Mouse (Mus musculus) liver, embryonic 14.5 days (tissue): ENCODE measurements around the gene Ttn. TPM values are rescaled to one million over a fixed set of nuclear protein-coding genes. Genes with fewer than 3 reads are reported as not detected.

Source experiments
- ATAC-seq: fragments of 200-750 bp; cut with Nextera tagmentation; 2 replicates; pipeline ENCODE4 v1.8.0; 2017; ENCODE audit warnings: moderate number of reproducible peaks, mild to moderate bottlenecking, moderate library complexity; ENCODE audit not compliant: insufficient read depth
- DNase-seq, 3 experiments: peaks; one replicate each; pipeline ENCODE4 v3.0.0-alpha.2; 2012 to 2013; ENCODE audit warnings: low read depth in 3 of 3, low spot score in 3 of 3
- H3K27ac ChIP-seq: fragments of 300-500 bp; sonication (generic); 2 replicates; pipeline ENCODE4 v1.5.1; 2014; ENCODE audit warnings: moderate library complexity, mild to moderate bottlenecking, control low read depth, inconsistent platforms
- H3K27me3 ChIP-seq: fragments of 300-500 bp; sonication (generic); 2 replicates; pipeline ENCODE4 v1.6.1; 2014; ENCODE audit warnings: mild to moderate bottlenecking, low read length, moderate library complexity; ENCODE audit not compliant: control insufficient read depth, insufficient read depth
- H3K36me3 ChIP-seq: fragments of 300-500 bp; sonication (generic); replicated peaks from 2 replicates; pipeline ENCODE4 v1.6.1; 2014; ENCODE audit warnings: low read depth; ENCODE audit not compliant: control insufficient read depth, insufficient read depth
- H3K4me1 ChIP-seq, 2 experiments: fragments of 200-500 bp in 1 of 2; fragments of 300-500 bp in 1 of 2; sonication (generic) in 1 of 2; replicated peaks; 2 replicates each; pipeline ENCODE4 v1.6.1; 2012 to 2014; ENCODE audit warnings: antibody characterized with exemption in 1 of 2, inconsistent platforms in 1 of 2, low read length in 1 of 2; ENCODE audit not compliant: control insufficient read depth in 2 of 2, insufficient read depth in 2 of 2
- H3K4me2 ChIP-seq: fragments of 300-500 bp; sonication (generic); 2 replicates; pipeline ENCODE4 v1.6.1; 2014; ENCODE audit warnings: low read depth, mild to moderate bottlenecking, control low read depth, moderate library complexity
- H3K4me3 ChIP-seq, 2 experiments: fragments of 200-500 bp in 1 of 2; fragments of 300-500 bp in 1 of 2; sonication (generic) in 1 of 2; 2 replicates each; pipeline ENCODE4 v1.5.1; 2012 to 2014; ENCODE audit warnings: low read depth in 2 of 2, low read length in 2 of 2, mild to moderate bottlenecking in 2 of 2, control low read depth in 1 of 2, inconsistent platforms in 1 of 2, moderate library complexity in 1 of 2; ENCODE audit not compliant: insufficient read depth in 1 of 2
- H3K9ac ChIP-seq: fragments of 300-500 bp; sonication (generic); replicated peaks from 2 replicates; pipeline ENCODE4 v1.6.1; 2014; ENCODE audit warnings: mild to moderate bottlenecking, control low read depth, moderate library complexity
- H3K9me3 ChIP-seq: fragments of 300-500 bp; sonication (generic); 2 replicates; pipeline ENCODE4 v1.6.1; 2016; ENCODE audit warnings: low read length, mixed read lengths; ENCODE audit not compliant: control insufficient read depth
- CTCF ChIP-seq: IDR thresholded peaks from 2 replicates; pipeline ENCODE4 v1.5.1; 2016; ENCODE audit warnings: antibody characterized with exemption, low read depth, control low read depth
- EP300 ChIP-seq: IDR thresholded peaks from 2 replicates; pipeline ENCODE4 v1.6.1; 2016; ENCODE audit warnings: antibody characterized with exemption, low read depth
- WGBS: fragments of 180-500 bp; shearing (Covaris S2); extraction: QIAGEN DNeasy Blood & Tissue Kit; methylation state at CpG from one replicate; pipeline ENCODE4 v1.1.7; 2014; ENCODE audit not compliant: insufficient replicate concordance; 5-methylcytosine and 5-hydroxymethylcytosine counted together
- polyA plus RNA-seq, 2 experiments: library from polyadenylated mRNA; depleted of rRNA in 1 of 2; stranded (reverse) in 1 of 2; unstranded in 1 of 2; fragments of >200 nt; fragmentation: Nextera tagmentation in 1 of 2; extraction: Ambion mirVana in 1 of 2; gene quantifications; 2 replicates each; pipeline versions ENCODE4 v1.2.1 to v1.2.3; 2012 to 2014

The Ttn gene
- polyA plus RNA-seq, 2 experiments = under 0.01 to 0.13 TPM

DNA sequence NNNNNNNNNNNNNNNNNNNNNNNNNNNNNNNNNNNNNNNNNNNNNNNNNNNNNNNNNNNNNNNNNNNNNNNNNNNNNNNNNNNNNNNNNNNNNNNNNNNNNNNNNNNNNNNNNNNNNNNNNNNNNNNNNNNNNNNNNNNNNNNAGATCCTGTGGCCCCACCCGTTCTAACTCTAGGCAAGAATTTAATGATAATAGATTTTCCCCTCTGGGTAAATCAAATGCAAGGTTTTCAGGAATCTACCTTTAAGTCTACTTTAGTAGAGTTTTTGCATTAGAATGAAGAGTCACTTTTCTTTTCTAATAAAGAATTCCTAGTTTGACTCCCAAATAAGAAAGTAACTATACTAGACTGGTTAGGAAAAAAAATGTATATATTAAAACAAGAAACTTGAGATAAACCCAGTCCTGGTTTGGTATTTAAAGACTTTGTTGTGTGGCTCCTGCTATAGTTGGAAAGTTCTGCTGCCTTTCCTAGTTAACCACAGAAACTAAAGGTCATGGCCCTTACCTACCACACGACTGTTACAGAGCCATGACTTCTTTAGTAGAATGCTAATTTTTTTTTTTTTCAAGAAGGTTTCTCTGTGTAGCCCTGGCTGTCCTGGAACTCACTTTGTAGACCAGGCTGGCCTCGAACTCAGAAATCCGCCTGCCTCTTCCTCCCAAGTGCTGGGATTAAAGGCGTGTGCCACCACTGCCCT lies 177.0 kb downstream of the Ttn start:
- ATAC-seq (no peak), DNase-seq (no peak)
- Histone ChIP-seq H3K4me3 (no peak overlapping the region), H3K9me3 (no peaks in the 10 kb centered on the region), H3K9ac (no peak overlapping the region), H3K27ac (no peak overlapping the region), H3K4me2 (no peak overlapping the region), H3K27me3 (no peaks in the 10 kb centered on the region), H3K4me1 (no peaks in the 10 kb centered on the region), H3K36me3 (no peaks in the 10 kb centered on the region)
- WGBS = 49% methylated on average over 5 of the region's 5 CpGs
- TF ChIP-seq EP300 (no peak), CTCF (no peak)

DNA sequence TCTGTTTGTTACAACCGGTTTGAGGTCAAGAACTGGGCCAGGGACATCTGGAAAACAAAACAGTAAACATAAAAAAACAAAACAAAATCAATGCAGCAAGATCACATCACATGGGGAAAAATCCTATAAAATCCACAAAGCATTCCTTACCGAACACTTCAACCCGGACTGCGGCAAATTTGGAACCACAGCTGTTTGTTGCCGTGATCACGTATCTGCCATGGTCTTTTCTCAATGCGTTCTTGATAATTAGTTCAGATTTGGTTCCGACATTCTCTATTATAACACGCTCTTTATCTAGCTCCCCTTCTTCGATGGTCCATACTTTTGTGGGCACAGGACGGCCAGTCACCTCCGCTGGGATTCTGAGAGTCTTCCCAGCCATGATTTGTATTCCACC lies 198.2 kb downstream of the Ttn start:
- Histone ChIP-seq H3K4me2 (no peak overlapping the region), H3K27ac (no peak overlapping the region), H3K9me3 (no peaks in the 10 kb centered on the region), H3K36me3 (no peaks in the 10 kb centered on the region), H3K9ac (no peak overlapping the region), H3K4me1 (no peaks in the 10 kb centered on the region), H3K27me3 (no peaks in the 10 kb centered on the region), H3K4me3 (no peak overlapping the region)
- ATAC-seq (no peak), DNase-seq (no peak)
- 87% methylated on average over 12 of the region's 12 CpGs for WGBS
- TF ChIP-seq CTCF = no peak
- TF ChIP-seq EP300 = no peak

DNA sequence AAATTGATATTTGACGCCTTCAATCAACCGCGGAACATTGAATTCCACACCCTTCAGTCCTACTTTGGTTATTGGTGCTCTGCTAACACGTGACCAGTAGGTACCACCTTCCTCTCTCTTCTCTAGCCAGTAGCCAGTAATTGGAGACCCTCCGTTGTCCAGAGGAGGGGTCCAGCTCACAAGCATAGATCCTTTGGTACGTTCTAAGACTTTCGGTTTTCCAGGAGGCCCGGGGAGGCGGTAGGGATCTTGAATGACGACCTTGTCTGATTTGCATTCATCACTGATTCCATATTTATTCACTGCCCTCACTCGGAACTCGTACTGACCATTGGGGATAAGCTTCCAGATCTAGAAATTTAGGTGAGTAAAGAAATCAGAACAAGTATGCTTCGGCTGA lies 201.6 kb downstream of the Ttn start:
- Histone ChIP-seq H3K4me1 (no peaks in the 10 kb centered on the region), H3K4me3 (no peak overlapping the region), H3K36me3 (no peaks in the 10 kb centered on the region), H3K9me3 (no peaks in the 10 kb centered on the region), H3K4me2 (no peak overlapping the region), H3K27me3 (no peaks in the 10 kb centered on the region), H3K9ac (no peak overlapping the region), H3K27ac (no peak overlapping the region)
- DNase-seq (no peak), ATAC-seq (no peak)
- WGBS = 71% methylated on average over 13 of the region's 13 CpGs
- no peak for TF ChIP-seq EP300
- TF ChIP-seq CTCF = no peak

DNA sequence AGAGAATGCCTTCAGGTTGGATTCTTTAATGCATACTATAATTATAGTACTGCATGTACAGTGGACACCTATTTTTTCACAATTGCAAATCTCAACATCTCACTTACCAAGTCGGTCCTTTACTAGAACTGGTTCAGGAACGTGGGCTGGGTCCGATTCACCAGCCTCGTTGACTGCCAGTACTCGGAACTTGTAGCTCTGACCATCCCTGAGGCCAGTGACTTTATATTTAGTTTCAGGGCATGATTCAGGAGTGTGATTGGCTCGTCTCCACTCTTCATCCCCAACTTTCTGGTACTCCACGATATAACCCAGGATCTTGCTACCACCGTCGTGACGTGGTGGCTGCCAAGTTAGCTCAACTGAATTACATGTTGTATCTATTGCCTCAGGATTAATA lies 212.5 kb downstream of the Ttn start:
- H3K4me2 ChIP-seq = no peak overlapping the region
- no peak overlapping the region for H3K4me3 ChIP-seq
- DNase-seq (no peak), ATAC-seq (no peak)
- no peak overlapping the region for H3K27ac ChIP-seq
- no peak overlapping the region for H3K9ac ChIP-seq
- 73% methylated on average over 10 of the region's 10 CpGs for WGBS
- H3K9me3 ChIP-seq = no peaks in the 10 kb centered on the region
- no peaks in the 10 kb centered on the region for H3K36me3 ChIP-seq
- no peaks in the 10 kb centered on the region for H3K27me3 ChIP-seq
- H3K4me1 ChIP-seq = no peaks in the 10 kb centered on the region
- no peak for TF ChIP-seq EP300
- no peak for TF ChIP-seq CTCF

DNA sequence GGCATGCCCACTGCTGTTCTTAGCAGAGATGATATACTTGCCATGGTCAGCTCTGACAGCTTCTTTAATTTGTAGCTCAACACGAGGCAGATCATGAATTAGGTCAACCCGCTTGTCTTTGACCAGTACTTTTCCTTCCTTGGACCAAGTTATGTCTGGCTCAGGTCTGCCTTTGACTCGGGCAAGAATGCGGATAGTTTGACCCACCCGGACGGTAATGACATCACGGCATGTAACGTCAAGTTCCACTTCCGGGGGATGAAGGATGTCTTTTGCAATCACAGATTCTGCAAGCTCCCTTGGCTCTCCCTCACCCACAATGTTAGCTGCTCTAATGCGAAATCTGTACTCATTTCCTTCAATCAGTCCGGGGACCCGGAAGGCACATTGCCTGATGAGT lies 215.1 kb downstream of the Ttn start:
- Histone ChIP-seq H3K36me3 (no peaks in the 10 kb centered on the region), H3K27me3 (no peaks in the 10 kb centered on the region), H3K27ac (no peak overlapping the region), H3K4me1 (no peaks in the 10 kb centered on the region), H3K9me3 (no peaks in the 10 kb centered on the region), H3K4me2 (no peak overlapping the region), H3K4me3 (no peak overlapping the region), H3K9ac (no peak overlapping the region)
- TF ChIP-seq CTCF (no peak), EP300 (no peak)
- no peak for DNase-seq
- ATAC-seq = no peak
- 78% methylated on average over 12 of the region's 12 CpGs for WGBS
